Mouse (Mus musculus) embryonic fibroblast, embryonic 13.5 days (primary cell): ENCODE measurements around the gene Acsbg1. TPM values are rescaled to one million over a fixed set of nuclear protein-coding genes. Genes with fewer than 3 reads are reported as not detected.
A peak's percentile ranks its signal among the peaks of the same experiment; 100 is the strongest.

Experiments
- H3K27ac ChIP-seq: 2 replicates; pipeline ENCODE4 v1.5.1; 2012; ENCODE audit warnings: low read length, control low read depth, inconsistent platforms; ENCODE audit not compliant: insufficient read depth
- H3K4me1 ChIP-seq: 2 replicates; pipeline ENCODE4 v1.6.1; 2011; ENCODE audit warnings: low read length; ENCODE audit not compliant: control insufficient read depth, insufficient read depth
- H3K4me3 ChIP-seq: 2 replicates; pipeline ENCODE4 v1.5.1; 2011; ENCODE audit warnings: mild to moderate bottlenecking, control low read depth, low read length; ENCODE audit not compliant: insufficient read depth
- CTCF ChIP-seq: IDR thresholded peaks from 2 replicates; pipeline ENCODE4 v1.5.1; 2011; ENCODE audit warnings: mild to moderate bottlenecking, control low read depth, low read length, moderate library complexity, borderline replicate concordance; ENCODE audit not compliant: insufficient read depth
- POLR2A ChIP-seq: IDR thresholded peaks from 2 replicates; pipeline ENCODE4 v1.6.1; 2011; ENCODE audit warnings: low read depth, mild to moderate bottlenecking, control low read depth, low read length, moderate library complexity
- polyA plus RNA-seq: library from polyadenylated mRNA; stranded (reverse); fragments of >200 nt; gene quantifications from 2 replicates; pipeline ENCODE4 v1.2.4, GENCODE M21; 2011; ENCODE audit warnings: low read depth; ENCODE audit not compliant: missing spikeins, insufficient read length

The Acsbg1 gene
- polyA plus RNA-seq, 1 experiment: 0.56 TPM

DNA sequence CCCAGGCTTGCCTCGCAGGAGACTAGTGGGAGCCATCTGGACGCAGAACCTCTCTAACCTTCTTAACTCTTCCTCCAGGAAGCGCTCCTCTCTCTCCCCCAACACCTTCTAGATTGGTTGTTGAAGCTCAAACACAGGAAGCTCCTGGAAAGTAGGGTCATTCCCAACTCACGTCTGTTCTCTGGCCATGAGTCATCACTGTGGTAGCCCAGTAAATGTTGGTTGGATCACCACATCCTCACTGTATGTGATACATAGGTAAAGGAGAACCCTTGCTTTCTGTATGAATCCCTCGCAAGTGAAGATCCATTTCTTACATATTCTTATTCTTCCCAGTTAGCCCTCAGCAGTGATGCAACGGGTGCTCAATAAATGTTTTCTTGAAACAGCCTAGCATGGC, 16.1 kb downstream of the Acsbg1 start:
- Histone ChIP-seq H3K4me3 (no peak overlapping the region), H3K27ac (no peak overlapping the region), H3K4me1 (peaks cover 13% of the 10 kb centered on the region)
- TF ChIP-seq CTCF: no peak

DNA sequence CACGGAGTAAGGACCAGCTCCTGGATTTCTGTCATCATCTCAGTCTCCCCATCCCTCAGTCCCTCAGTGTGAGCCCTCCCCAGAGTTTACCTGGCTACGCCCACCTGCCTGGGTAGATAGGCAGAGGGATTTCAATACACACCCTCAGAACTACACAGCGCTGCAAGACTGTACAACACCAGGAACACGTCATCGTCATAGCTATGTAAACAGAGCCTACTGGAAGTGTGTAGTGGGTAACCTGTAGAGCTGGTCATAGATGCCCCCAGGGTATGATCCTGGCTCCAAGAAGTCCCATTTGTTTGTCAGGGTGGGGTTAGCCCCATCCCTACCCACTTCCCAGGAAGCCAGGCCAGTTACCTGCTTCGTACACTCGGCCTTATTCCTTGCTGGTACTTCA, 18.5 kb downstream of the Acsbg1 start:
- H3K4me1 ChIP-seq: peaks cover 13% of the 10 kb centered on the region
- H3K27ac ChIP-seq: no peak overlapping the region
- no peak for TF ChIP-seq CTCF
- no peak for TF ChIP-seq POLR2A
- H3K4me3 ChIP-seq: no peak overlapping the region

GRCm38 (mm10) chr9:54642556-54642955, 19.1 kb downstream of the Acsbg1 start:
- TF ChIP-seq CTCF (no peak), POLR2A (no peak)
- H3K4me3 ChIP-seq: no peak overlapping the region
- peaks cover 15% of the 10 kb centered on the region for H3K4me1 ChIP-seq
- H3K27ac ChIP-seq: no peak overlapping the region

- Histone ChIP-seq H3K4me1 (peaks cover 18% of the 10 kb centered on the region), H3K27ac (no peak overlapping the region), H3K4me3 (no peak overlapping the region)
- TF ChIP-seq POLR2A: no peak
- no peak for TF ChIP-seq CTCF
Measured at GRCm38 (mm10) chr9:54642149-54642548, 19.5 kb downstream of the Acsbg1 start.

DNA sequence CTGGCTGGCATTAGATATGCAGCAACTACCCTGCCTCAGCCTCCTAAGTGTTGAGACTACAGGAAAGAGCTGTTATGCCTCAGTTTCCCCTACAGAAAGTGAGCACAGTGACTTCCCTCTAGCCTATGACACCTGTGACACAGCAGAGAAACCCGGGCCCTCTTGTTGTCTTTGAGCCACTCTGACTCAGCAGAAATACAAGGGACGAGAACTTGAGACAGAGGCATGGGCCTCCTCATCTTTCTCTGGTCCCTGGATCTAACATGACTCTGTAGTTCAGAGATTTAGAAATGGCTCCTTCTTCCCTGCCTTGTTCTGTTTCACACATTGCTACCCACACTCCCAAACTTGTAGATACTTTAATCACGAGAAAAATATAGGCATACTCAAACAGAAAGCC, 20.1 kb downstream of the Acsbg1 start:
- Histone ChIP-seq H3K4me1 (peaks cover 18% of the 10 kb centered on the region), H3K4me3 (no peak overlapping the region), H3K27ac (no peak overlapping the region)
- no peak for TF ChIP-seq CTCF
- TF ChIP-seq POLR2A: no peak

DNA sequence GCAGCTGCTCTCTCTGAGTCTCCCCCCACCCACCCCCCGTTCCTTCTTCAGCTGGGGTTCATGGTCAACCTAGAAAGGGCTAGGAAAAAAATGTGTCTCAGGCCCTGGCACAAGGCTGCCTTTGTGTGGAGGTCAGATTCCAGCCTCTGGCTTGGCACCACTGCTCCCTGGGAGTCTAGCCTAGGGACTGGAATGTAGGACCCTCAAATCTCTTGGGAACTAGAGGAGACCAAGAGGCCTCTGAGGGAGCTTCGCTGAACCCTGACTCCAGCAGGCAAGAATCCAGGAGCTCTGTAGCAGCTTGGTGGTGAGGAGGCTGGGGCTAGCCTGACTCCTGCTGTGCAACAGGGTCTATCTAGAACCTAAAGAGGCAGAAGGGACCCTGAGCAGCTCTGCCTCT, 22.5 kb downstream of the Acsbg1 start:
- Histone ChIP-seq H3K27ac (no peak overlapping the region), H3K4me1 (peaks cover 14% of the 10 kb centered on the region), H3K4me3 (no peak overlapping the region)
- TF ChIP-seq CTCF (no peak), POLR2A (no peak)

GRCm38 (mm10) chr9:54637510-54638314, 24.0 kb downstream of the Acsbg1 start:
- Histone ChIP-seq H3K27ac (no peak overlapping the region), H3K4me3 (no peak overlapping the region), H3K4me1 (peaks cover 14% of the 10 kb centered on the region)
- TF ChIP-seq POLR2A (no peak), CTCF (no peak)

DNA sequence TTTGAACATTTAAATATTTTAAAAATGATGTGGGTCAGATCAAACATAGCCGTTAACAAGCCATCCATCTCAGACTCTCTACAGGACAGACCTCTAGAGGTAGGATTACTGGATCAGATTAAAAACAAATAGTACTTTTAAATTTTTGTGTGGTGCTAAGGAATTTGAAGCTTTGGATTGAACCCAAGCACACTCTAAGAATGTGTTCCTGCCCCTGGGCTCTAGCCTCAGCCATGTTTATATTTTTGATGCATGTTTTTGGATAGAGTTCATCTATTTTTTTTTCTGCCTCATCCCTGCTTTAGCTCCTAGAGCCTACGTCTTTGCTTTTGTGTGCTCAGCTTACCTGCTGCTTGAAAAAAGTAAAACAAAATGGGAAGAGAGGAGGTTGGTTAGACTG, 28.3 kb downstream of the Acsbg1 start:
- H3K27ac ChIP-seq: no peak overlapping the region
- peaks cover 7% of the 10 kb centered on the region for H3K4me1 ChIP-seq
- TF ChIP-seq CTCF (no peak), POLR2A (no peak)
- no peak overlapping the region for H3K4me3 ChIP-seq

DNA sequence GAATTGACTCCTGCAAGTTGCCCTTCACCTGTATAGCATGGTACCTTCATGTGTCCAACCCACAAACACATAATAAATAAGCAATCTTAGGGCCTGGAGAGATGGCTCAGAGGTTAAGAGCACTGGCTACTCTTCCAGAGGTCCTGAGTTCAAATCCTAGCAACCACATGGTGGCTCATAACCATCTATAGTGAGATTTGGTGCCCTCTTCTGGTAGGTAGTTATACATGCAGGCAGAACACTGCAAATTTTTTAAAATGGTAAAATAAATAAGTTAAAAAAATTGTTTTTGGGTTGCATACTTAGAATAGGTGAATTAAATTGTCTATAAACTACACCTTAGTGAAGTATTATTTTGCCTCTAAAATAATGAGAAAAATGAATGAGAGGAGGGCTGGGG, 30.8 kb downstream of the Acsbg1 start:
- H3K27ac ChIP-seq: no peak overlapping the region

GRCm38 (mm10) chr9:54629613-54630261, 31.9 kb downstream of the Acsbg1 start:
- 0 out of 2 replicates have a peak, but pooled peaks cover 2% of the 10 kb centered on the region for H3K4me1 ChIP-seq
- TF ChIP-seq POLR2A (no peak), CTCF (0 out of 2 replicates have a peak, but pooled peaks have one; percentile 17)
- no peak overlapping the region for H3K27ac ChIP-seq
- H3K4me3 ChIP-seq: no peak overlapping the region

More for the DNA sequence above, 30.8 kb downstream of the Acsbg1 start:
- H3K4me1 ChIP-seq: 0 out of 2 replicates have a peak, but pooled peaks cover 2% of the 10 kb centered on the region
- H3K4me3 ChIP-seq: no peak overlapping the region
- TF ChIP-seq POLR2A (no peak), CTCF (no peak)
